Mouse (Mus musculus): ENCODE results near the gene Rbl1. TPM values are rescaled to one million over a fixed set of nuclear protein-coding genes. Genes with fewer than 3 reads are reported as not detected.

The Rbl1 gene
- total and polyA plus RNA-seq, 3 experiments = 14.9 to 27.4 (median 21.9) TPM

Other genes starting within 250 kb of the Rbl1 start
- 20.9 and 21.8 TPM in 2 replicates for gene Ndrg3, start 212.5 kb downstream of the Rbl1 start, total RNA-seq (2012; rRNA removed)
- 12.9 and 16.6 TPM in 2 replicates for gene Ndrg3, start 212.5 kb downstream of the Rbl1 start, total RNA-seq (2014; rRNA removed)
- gene Ndrg3, start 212.5 kb downstream of the Rbl1 start, polyA plus RNA-seq (2012; ENCODE audit: insufficient read length, low read depth) = 27.5 and 34.3 TPM in 2 replicates
- 23.2 and 23.4 TPM in 2 replicates for gene Dsn1, start 197.4 kb downstream of the Rbl1 start, total RNA-seq (2012; rRNA removed)
- 34.3 and 38.0 TPM in 2 replicates for gene Dsn1, start 197.4 kb downstream of the Rbl1 start, total RNA-seq (2014; rRNA removed)
- gene Dsn1, start 197.4 kb downstream of the Rbl1 start, polyA plus RNA-seq (2012; ENCODE audit: insufficient read length, low read depth) = 25.6 and 26.5 TPM in 2 replicates
- gene Soga1, start 125.3 kb downstream of the Rbl1 start, total RNA-seq (2012; rRNA removed) = 1.0 and 2.0 TPM in 2 replicates
- 0.31 and 0.39 TPM in 2 replicates for gene Soga1, start 125.3 kb downstream of the Rbl1 start, total RNA-seq (2014; rRNA removed)
- 1.8 and 2.0 TPM in 2 replicates for gene Soga1, start 125.3 kb downstream of the Rbl1 start, polyA plus RNA-seq (2012; ENCODE audit: insufficient read length, low read depth)
- gene Tldc2, start 117.5 kb downstream of the Rbl1 start, total RNA-seq (2012; rRNA removed) = not detected in 2 replicates
- gene Tldc2, start 117.5 kb downstream of the Rbl1 start, total RNA-seq (2014; rRNA removed) = not detected in 2 replicates
- not detected in 2 replicates for gene Tldc2, start 117.5 kb downstream of the Rbl1 start, polyA plus RNA-seq (2012; ENCODE audit: insufficient read length, low read depth)
- 32.8 and 33.2 TPM in 2 replicates for gene Samhd1, start 69.3 kb downstream of the Rbl1 start, total RNA-seq (2012; rRNA removed)
- 67.9 and 79.7 TPM in 2 replicates for gene Samhd1, start 69.3 kb downstream of the Rbl1 start, total RNA-seq (2014; rRNA removed)
- gene Samhd1, start 69.3 kb downstream of the Rbl1 start, polyA plus RNA-seq (2012; ENCODE audit: insufficient read length, low read depth) = 79.5 and 81.1 TPM in 2 replicates
- 336 and 350 TPM in 2 replicates for gene Rpn2, start 74.5 kb upstream of the Rbl1 start, total RNA-seq (2012; rRNA removed)
- 277 and 301 TPM in 2 replicates for gene Rpn2, start 74.5 kb upstream of the Rbl1 start, total RNA-seq (2014; rRNA removed)
- gene Rpn2, start 74.5 kb upstream of the Rbl1 start, polyA plus RNA-seq (2012; ENCODE audit: insufficient read length, low read depth) = 255 and 296 TPM in 2 replicates
- 0.25 TPM in 2 replicates for gene Mroh8, start 75.0 kb upstream of the Rbl1 start, total RNA-seq (2012; rRNA removed)
- 0.16 TPM in 1 of 2 replicates, not detected in the other for gene Mroh8, start 75.0 kb upstream of the Rbl1 start, total RNA-seq (2014; rRNA removed)
- 0.25 and 0.41 TPM in 2 replicates for gene Mroh8, start 75.0 kb upstream of the Rbl1 start, polyA plus RNA-seq (2012; ENCODE audit: insufficient read length, low read depth)
- not detected in 2 replicates for gene Ghrh, start 143.0 kb upstream of the Rbl1 start, total RNA-seq (2012; rRNA removed)
- not detected in 2 replicates for gene Ghrh, start 143.0 kb upstream of the Rbl1 start, total RNA-seq (2014; rRNA removed)
- not detected in 2 replicates for gene Ghrh, start 143.0 kb upstream of the Rbl1 start, polyA plus RNA-seq (2012; ENCODE audit: insufficient read length, low read depth)
- 15.4 and 17.0 TPM in 2 replicates for gene Manbal, start 163.1 kb upstream of the Rbl1 start, total RNA-seq (2012; rRNA removed)
- 10.8 and 13.7 TPM in 2 replicates for gene Manbal, start 163.1 kb upstream of the Rbl1 start, total RNA-seq (2014; rRNA removed)
- gene Manbal, start 163.1 kb upstream of the Rbl1 start, polyA plus RNA-seq (2012; ENCODE audit: insufficient read length, low read depth) = 21.7 and 29.4 TPM in 2 replicates
- gene Src, start 213.9 kb upstream of the Rbl1 start, total RNA-seq (2012; rRNA removed) = 0.25 and 0.29 TPM in 2 replicates
- gene Src, start 213.9 kb upstream of the Rbl1 start, total RNA-seq (2014; rRNA removed) = 0.20 and 0.31 TPM in 2 replicates
- 0.37 and 0.38 TPM in 2 replicates for gene Src, start 213.9 kb upstream of the Rbl1 start, polyA plus RNA-seq (2012; ENCODE audit: insufficient read length, low read depth)

Measured in CH12.LX (cell line).